Comparison of ENCODE assay signal across 9 mouse cellular contexts in genomic region chr4:62674031-62674995, GRCm38 (mm10).
DNase-seq lines count a peak whose midpoint lies in the region; ATAC-seq and TF ChIP-seq lines count a peak whose summit lies in the region.
"Had no signal": no experiment of that assay in that cellular context is flagged by ENCODE, and none has a peak within 500 bp of the region (broad histone marks: within the 10 kb centered on the region; RNA-seq: fewer than 3 reads in every experiment).

No protein-coding gene starts in this region.

- H3K9me3 ChIP-seq in embryonic facial prominence, embryonic 13.5 days, result no peaks in the 10 kb centered on the region
- H3K9me3 ChIP-seq in hindbrain, embryonic 13.5 days, result no peaks in the 10 kb centered on the region
- H3K9me3 ChIP-seq in stomach, postnatal 0 days (ENCODE audit: control insufficient read depth, low read length), result no peaks in the 10 kb centered on the region

- peak; percentile 43 for DNase-seq in urinary bladder, postnatal 14 days (ENCODE audit: low spot score)
- no peak for DNase-seq in urinary bladder, postnatal 10 days (ENCODE audit: low spot score)
- peak; percentile 74 for DNase-seq in stomach, postnatal 0 days (ENCODE audit: low spot score)
- no peak for DNase-seq in frontal cortex, postnatal 10 days (ENCODE audit: low spot score in 2 of 2)
- no peak for DNase-seq in layer of hippocampus, postnatal 14 days (ENCODE audit: low spot score in 2 of 2)

- ATAC-seq in embryonic facial prominence, embryonic 13.5 days (ENCODE audit: insufficient number of reproducible peaks, insufficient read depth, low FRiP score, low TSS enrichment, low read depth), result peak; percentile 17; the same call in 1 of the 2 replicates
- peak; percentile 50 for ATAC-seq in hindbrain, embryonic 13.5 days (ENCODE audit: low FRiP score)
- ATAC-seq in stomach, postnatal 0 days (ENCODE audit: low FRiP score, low TSS enrichment), result peak; percentile 56; the same call in 1 of the 2 replicates

- TF ChIP-seq EP300 in stomach, postnatal 0 days (optimal IDR thresholded peaks at IDR 0.05), result no peak

- peak overlapping the region; percentile 74 for H3K27ac ChIP-seq in embryonic facial prominence, embryonic 13.5 days
- H3K27ac ChIP-seq in hindbrain, embryonic 13.5 days, result peak overlapping the region; percentile 81
- H3K27ac ChIP-seq in macrophage, result no peak overlapping the region
- peak overlapping the region; percentile 67; the same call in 1 of the 2 replicates for H3K27ac ChIP-seq in stomach, postnatal 0 days (replicated peaks)

- peaks cover 50% of the 10 kb centered on the region for H3K4me1 ChIP-seq in embryonic facial prominence, embryonic 13.5 days
- H3K4me1 ChIP-seq in hindbrain, embryonic 13.5 days (replicated peaks), result peaks cover 57% of the 10 kb centered on the region
- peaks cover 16% of the 10 kb centered on the region for H3K4me1 ChIP-seq in stomach, postnatal 0 days (replicated peaks; ENCODE audit: control insufficient read depth, insufficient read depth)

- 1% methylated on average over 30 of the region's 30 CpGs for WGBS in embryonic facial prominence, embryonic 13.5 days
- 1% methylated on average over 30 of the region's 30 CpGs for WGBS in hindbrain, embryonic 13.5 days
- WGBS in macrophage (ENCODE audit: missing documents), result 11% methylated on average over 26 of the region's 30 CpGs
- WGBS in stomach, postnatal 0 days, result 3% methylated on average over 29 of the region's 30 CpGs

- peak overlapping the region; percentile 60 for H3K4me3 ChIP-seq in embryonic facial prominence, embryonic 13.5 days
- peak overlapping the region; percentile 63 for H3K4me3 ChIP-seq in hindbrain, embryonic 13.5 days
- H3K4me3 ChIP-seq in macrophage (ENCODE audit: inconsistent target), result peak overlapping the region; percentile 29
- peak overlapping the region; percentile 53 for H3K4me3 ChIP-seq in stomach, postnatal 0 days (ENCODE audit: low read depth, low read length)
- H3K4me3 ChIP-seq: erythroblast, embryonic 14.5 days had no signal

- H3K27me3 ChIP-seq in embryonic facial prominence, embryonic 13.5 days, result no peaks in the 10 kb centered on the region
- H3K27me3 ChIP-seq in hindbrain, embryonic 13.5 days, result no peaks in the 10 kb centered on the region
- no peaks in the 10 kb centered on the region for H3K27me3 ChIP-seq in stomach, postnatal 0 days (ENCODE audit: control insufficient read depth, insufficient read depth, low read length)

- peak overlapping the region; percentile 71 for H3K4me2 ChIP-seq in embryonic facial prominence, embryonic 13.5 days
- H3K4me2 ChIP-seq in hindbrain, embryonic 13.5 days, result peak overlapping the region; percentile 67
- peak overlapping the region; percentile 66 for H3K4me2 ChIP-seq in stomach, postnatal 0 days (replicated peaks; ENCODE audit: low read depth)

- H3K36me3 ChIP-seq in embryonic facial prominence, embryonic 13.5 days, result no peaks in the 10 kb centered on the region
- H3K36me3 ChIP-seq in hindbrain, embryonic 13.5 days, result no peaks in the 10 kb centered on the region
- H3K36me3 ChIP-seq in macrophage (ENCODE audit: inconsistent target), result no peaks in the 10 kb centered on the region
- no peaks in the 10 kb centered on the region for H3K36me3 ChIP-seq in stomach, postnatal 0 days (ENCODE audit: control insufficient read depth, insufficient read depth, low read length)

- TF ChIP-seq CTCF in stomach, postnatal 0 days (IDR thresholded peaks at IDR 0.05; ENCODE audit: low read depth), result no peak

- H3K79me2 ChIP-seq in macrophage (ENCODE audit: inconsistent target), result no peaks in the 10 kb centered on the region; the same call in 1 of the 2 replicates

- peak overlapping the region; percentile 78 for H3K9ac ChIP-seq in embryonic facial prominence, embryonic 13.5 days
- peak overlapping the region; percentile 85 for H3K9ac ChIP-seq in hindbrain, embryonic 13.5 days
- H3K9ac ChIP-seq in stomach, postnatal 0 days (ENCODE audit: low read length), result peak overlapping the region; percentile 67

Comparison
In these comparisons a context has a peak if more than half of its experiments do, and no peak if none do; other contexts are left out.
1. DNase-seq: peak in urinary bladder, postnatal 14 days (single experiment) and stomach, postnatal 0 days (single experiment); none in urinary bladder, postnatal 10 days (single experiment), frontal cortex, postnatal 10 days (0 of 2) and layer of hippocampus, postnatal 14 days (0 of 2).
2. Peak in every context shown above with its lines, with median percentiles within 50 percentile points of each other: ATAC-seq, H3K4me2 ChIP-seq, H3K4me3 ChIP-seq and H3K9ac ChIP-seq.